Mouse (Mus musculus): ENCODE measurements around the gene Defb35. TPM values are rescaled to one million over a fixed set of nuclear protein-coding genes. Genes with fewer than 3 reads are reported as not detected.
"Not testable (repeated sequence)": the region's sequence is repeated elsewhere in the genome, so short reads cannot be mapped to it uniquely, and the experiment has no call there.

Gene Defb35
- not detected in 2 replicates for polyA plus RNA-seq (2015; fragmentation: Nextera tagmentation; extraction: Ambion mirVana)

DNA sequence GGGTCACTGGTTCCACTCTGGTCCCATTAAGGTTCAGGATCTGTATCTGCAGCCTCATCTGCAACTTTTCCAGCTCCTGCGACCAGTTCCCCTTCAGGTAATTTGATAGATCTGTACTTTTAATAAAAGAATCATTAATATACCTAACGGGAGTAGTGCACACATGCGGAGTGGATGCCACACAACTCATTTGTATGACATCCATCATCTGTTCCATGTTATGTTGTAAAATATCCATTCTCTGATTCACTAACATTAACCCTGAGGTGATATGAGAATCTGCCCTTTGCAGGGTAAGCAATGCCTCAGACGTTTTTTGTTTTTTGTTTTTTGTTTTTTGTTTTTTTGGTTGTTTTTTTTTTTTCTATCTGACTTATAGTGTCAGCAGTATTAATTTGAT is at the start of gene Defb35:
Gene Defb35, plus strand, starts transcription at position 301 of the 400 bp plus-strand sequence.
- not testable (repeated sequence) for H3K4me2 ChIP-seq; H3K9ac ChIP-seq; H3K9me3 ChIP-seq (replicated peaks); H3K27me3 ChIP-seq; ATAC-seq; H3K4me1 ChIP-seq; H3K36me3 ChIP-seq (ENCODE audit: poor library complexity, severe bottlenecking); H3K4me3 ChIP-seq; H3K27ac ChIP-seq
- 92% methylated on average over 4 of the region's 4 CpGs for WGBS

DNA sequence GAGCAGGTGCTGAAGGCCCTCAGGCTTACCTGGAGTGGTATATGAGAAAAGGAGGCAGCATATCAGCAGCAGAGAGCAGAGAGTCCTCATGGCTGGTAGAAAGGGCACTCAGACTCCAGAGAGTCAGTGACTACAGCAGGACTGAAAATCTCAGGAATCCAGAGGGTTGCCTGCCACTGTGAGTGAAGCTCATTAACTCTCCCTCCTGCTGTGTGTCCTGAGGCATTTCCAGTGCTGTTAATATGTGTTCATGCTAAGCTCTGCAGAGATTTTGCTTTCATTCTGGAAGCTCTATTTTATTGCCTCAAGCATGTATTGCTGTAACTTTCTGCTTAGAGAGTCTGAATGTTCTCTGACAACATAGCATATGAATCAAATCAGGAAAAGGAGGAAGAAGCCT is 31.9 kb upstream of the Defb35 start, which contains the start of gene Defb11:
Gene Defb11, minus strand, starts transcription at position 123 of the 400 bp plus-strand sequence.
- not testable (repeated sequence) for H3K9me3 ChIP-seq (replicated peaks); ATAC-seq; H3K36me3 ChIP-seq (ENCODE audit: poor library complexity, severe bottlenecking)

DNA sequence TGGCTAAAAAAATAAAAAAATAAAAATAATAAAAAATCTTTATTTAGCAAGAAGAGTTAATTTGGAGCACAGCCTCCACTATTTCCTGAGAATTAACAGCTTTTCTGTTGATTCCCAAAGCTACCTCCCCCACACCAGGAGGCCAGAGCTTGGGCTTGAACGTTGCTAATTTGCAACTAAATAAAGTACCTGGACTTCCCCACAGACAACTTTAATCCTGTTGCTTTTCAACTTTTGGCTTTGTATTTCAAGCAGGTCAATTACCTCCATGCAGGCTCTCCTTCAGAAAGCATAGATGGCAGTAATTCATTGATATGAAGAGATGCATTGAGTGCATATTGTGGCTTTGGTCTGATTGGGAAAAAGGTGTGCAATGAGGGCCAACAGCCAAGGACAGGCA is 26.2 kb upstream of the Defb35 start:
- H3K27me3 ChIP-seq: no peaks in the 10 kb centered on the region
- no peak overlapping the region for H3K27ac ChIP-seq
- H3K4me2 ChIP-seq: no peak overlapping the region
- no peak for ATAC-seq
- H3K9ac ChIP-seq: no peak overlapping the region
- 5% methylated on average over 1 of the region's 1 CpGs for WGBS
- H3K36me3 ChIP-seq (ENCODE audit: poor library complexity, severe bottlenecking): no peaks in the 10 kb centered on the region
- H3K4me1 ChIP-seq: no peaks in the 10 kb centered on the region
- H3K9me3 ChIP-seq (replicated peaks): no peaks in the 10 kb centered on the region
- no peak overlapping the region for H3K4me3 ChIP-seq

More for the DNA sequence above, 31.9 kb upstream of the Defb35 start, which contains the start of gene Defb11:
- H3K27ac ChIP-seq, H3K4me3 ChIP-seq, H3K4me1 ChIP-seq, H3K4me2 ChIP-seq, H3K9ac ChIP-seq, H3K27me3 ChIP-seq: not testable (repeated sequence)

DNA sequence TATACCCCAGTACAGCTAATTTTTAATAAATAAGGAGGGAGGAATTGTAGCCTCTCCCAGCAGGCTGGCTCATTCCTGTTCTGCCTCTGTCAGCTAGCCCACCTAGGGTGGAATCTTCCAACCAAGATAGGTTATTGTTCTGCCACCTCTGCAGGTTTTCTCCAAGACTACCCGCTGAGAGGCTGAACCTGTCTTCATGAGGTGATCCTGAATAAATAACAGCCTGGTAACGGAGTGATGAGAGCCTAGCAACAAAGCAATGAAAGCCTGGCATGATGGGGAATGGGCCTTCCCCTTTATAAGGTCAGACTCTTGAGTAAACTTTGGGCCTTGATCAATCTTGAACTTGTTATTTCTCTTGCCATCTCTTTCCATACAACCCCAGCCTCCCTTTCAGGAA is 25.6 kb upstream of the Defb35 start:
- H3K9ac ChIP-seq: no peak overlapping the region
- H3K4me3 ChIP-seq: no peak overlapping the region
- H3K27me3 ChIP-seq: no peaks in the 10 kb centered on the region
- H3K27ac ChIP-seq: no peak overlapping the region
- no peak overlapping the region for H3K4me2 ChIP-seq
- ATAC-seq: no peak
- no peaks in the 10 kb centered on the region for H3K36me3 ChIP-seq (ENCODE audit: poor library complexity, severe bottlenecking)
- no peaks in the 10 kb centered on the region for H3K9me3 ChIP-seq (replicated peaks)
- no peaks in the 10 kb centered on the region for H3K4me1 ChIP-seq
- 14% methylated on average over 2 of the region's 2 CpGs for WGBS

DNA sequence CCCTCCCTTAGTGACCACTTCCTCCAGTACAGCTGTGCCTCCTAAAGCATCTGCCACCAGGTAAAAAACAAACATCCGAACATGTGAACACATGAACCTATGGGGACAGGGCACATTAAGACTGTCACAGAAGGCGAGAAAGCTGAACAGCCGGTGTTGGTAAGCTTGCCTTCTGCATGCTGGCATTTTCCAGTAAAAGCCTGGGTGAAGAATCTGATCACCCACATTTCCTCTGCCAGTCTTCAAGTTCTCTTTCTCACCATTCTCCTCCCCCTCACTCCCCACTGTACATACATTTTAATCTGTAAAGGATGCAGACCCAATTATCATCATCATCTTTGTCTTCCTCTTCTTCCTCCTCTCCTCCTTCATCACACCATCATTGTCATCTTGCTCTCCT is 22.5 kb upstream of the Defb35 start:
- Histone ChIP-seq H3K4me1 (no peaks in the 10 kb centered on the region), H3K36me3 (ENCODE audit: poor library complexity, severe bottlenecking) (no peaks in the 10 kb centered on the region), H3K9me3 (replicated peaks) (no peaks in the 10 kb centered on the region; the same call in 1 of the 2 replicates), H3K4me2 (no peak overlapping the region), H3K27ac (no peak overlapping the region), H3K4me3 (no peak overlapping the region), H3K9ac (no peak overlapping the region), H3K27me3 (no peaks in the 10 kb centered on the region)
- no peak for ATAC-seq
- 92% methylated on average over 3 of the region's 3 CpGs for WGBS

DNA sequence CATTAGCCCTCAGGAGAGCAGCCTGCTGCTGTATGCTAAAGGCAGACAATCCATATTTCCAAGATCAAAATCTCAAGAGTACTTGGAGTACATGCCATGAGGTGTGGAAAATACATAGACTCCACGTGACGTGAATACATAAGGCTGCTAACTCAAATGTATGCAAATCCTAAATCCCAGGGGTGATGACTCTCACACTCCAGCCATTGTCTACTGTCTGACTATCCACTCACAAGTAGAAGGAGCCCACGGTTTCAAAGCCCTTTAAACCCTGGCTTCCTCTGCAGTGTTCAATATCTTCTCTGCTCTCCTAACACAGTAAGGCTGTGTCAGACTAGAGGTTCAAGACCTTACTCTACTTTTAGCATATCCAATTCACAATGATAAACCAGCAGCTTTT is 7.4 kb upstream of the Defb35 start:
- ATAC-seq; H3K27ac ChIP-seq; H3K4me3 ChIP-seq; H3K9me3 ChIP-seq (replicated peaks); H3K27me3 ChIP-seq; H3K4me1 ChIP-seq; H3K36me3 ChIP-seq (ENCODE audit: poor library complexity, severe bottlenecking); H3K4me2 ChIP-seq; H3K9ac ChIP-seq: not testable (repeated sequence)
- 76% methylated on average over 3 of the region's 3 CpGs for WGBS

DNA sequence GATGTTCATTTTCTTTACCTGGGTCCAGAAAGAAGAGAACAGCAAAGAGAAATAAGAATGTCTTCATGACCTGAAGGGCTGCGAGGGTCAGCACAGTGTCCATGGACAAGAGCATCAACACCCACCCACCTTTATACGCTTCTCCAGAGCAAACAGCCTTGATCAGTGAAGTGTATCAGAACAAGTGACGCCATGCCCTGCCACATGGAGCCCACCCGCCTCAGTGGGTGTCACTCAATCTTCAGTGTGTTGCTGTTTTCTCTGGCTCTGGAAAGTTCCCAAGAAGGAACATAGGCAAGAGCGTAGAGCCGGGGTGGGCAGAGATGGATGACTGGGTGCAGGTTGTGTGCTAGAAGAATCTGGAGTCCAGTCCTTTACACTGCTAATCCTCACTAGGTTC is 5.5 kb upstream of the Defb35 start, which contains the start of gene Defb15:
Gene Defb15, minus strand, starts transcription at position 101 of the 400 bp plus-strand sequence.
- no peaks in the 10 kb centered on the region for H3K27me3 ChIP-seq
- H3K9ac ChIP-seq: no peak within 1 kb of the TSS
- H3K36me3 ChIP-seq (ENCODE audit: poor library complexity, severe bottlenecking): no peaks in the 10 kb centered on the region
- no peak within 1 kb of the TSS for H3K4me3 ChIP-seq
- H3K4me1 ChIP-seq: no peaks in the 10 kb centered on the region
- no peak for ATAC-seq
- no peak within 1 kb of the TSS for H3K4me2 ChIP-seq
- 94% methylated on average over 6 of the region's 6 CpGs for WGBS
- no peak within 1 kb of the TSS for H3K27ac ChIP-seq
- no peaks in the 10 kb centered on the region for H3K9me3 ChIP-seq (replicated peaks)

DNA sequence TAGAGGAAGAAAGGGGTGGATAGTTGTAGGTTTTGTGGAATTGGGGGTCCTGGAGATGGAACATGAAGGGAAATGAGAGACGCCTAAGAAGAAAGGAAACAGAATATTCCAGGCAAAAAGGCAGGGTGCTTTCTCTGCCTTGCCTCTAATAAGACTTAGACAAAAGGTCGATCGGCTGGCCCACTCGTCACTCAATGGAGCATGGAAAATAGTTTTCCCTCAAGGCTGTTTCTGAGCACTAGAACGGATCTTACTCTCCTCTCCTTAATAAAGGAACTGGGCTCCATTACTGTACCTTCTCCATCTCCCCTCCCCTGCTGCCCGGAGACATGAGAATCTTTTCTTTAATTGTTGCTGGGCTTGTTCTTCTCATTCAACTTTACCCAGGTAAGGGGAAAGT is 8.3 kb downstream of the Defb35 start, which contains the start of gene Defb13:
Gene Defb13, plus strand, starts transcription at position 301 of the 400 bp plus-strand sequence.
- no peak for ATAC-seq
- no peaks in the 10 kb centered on the region for H3K4me1 ChIP-seq
- no peak within 1 kb of the TSS for H3K4me2 ChIP-seq
- no peak within 1 kb of the TSS for H3K9ac ChIP-seq
- H3K4me3 ChIP-seq: no peak within 1 kb of the TSS
- H3K36me3 ChIP-seq (ENCODE audit: poor library complexity, severe bottlenecking): no peaks in the 10 kb centered on the region
- H3K9me3 ChIP-seq (replicated peaks): no peaks in the 10 kb centered on the region
- H3K27ac ChIP-seq: no peak within 1 kb of the TSS
- 79% methylated on average over 6 of the region's 6 CpGs for WGBS
- H3K27me3 ChIP-seq: no peaks in the 10 kb centered on the region

DNA sequence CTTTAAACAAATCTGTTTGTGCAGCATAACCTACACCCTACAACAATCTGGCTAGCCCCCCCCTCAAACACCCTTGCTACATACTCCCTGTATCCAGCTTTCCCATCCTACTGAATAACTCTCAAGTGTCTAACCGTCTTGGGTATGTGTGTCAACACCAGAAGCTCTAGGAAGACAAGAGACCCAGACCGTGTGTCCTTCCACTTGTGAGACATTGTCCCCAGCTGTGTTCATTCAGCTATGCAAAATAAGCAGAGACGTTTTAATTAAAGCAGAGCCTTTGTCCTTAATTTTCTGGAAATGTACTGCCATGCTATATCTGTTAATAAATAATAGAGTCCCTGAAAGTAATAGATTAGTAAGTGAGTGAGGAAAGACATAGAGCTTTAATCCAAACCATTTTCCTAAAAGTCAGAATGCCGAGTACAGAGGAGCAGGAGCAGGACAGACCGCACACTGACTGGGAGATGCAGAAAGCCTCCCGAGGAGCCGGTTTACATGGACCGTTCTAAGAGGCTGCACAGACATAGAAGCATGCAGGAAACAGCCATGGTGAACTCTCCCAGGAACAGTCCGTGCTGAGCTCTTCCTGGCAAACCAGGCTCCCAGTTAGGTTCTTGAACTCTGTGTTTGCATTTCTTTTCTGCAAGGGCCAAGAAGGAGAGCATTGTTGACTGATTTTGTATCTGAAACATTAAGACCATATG is 9.3 kb downstream of the Defb35 start:
- Histone ChIP-seq H3K36me3 (ENCODE audit: poor library complexity, severe bottlenecking) (no peaks in the 10 kb centered on the region), H3K4me2 (no peak overlapping the region), H3K9me3 (replicated peaks) (no peaks in the 10 kb centered on the region), H3K4me3 (no peak overlapping the region), H3K4me1 (no peaks in the 10 kb centered on the region), H3K9ac (no peak overlapping the region), H3K27me3 (no peaks in the 10 kb centered on the region), H3K27ac (no peak overlapping the region)
- 53% methylated on average over 9 of the region's 9 CpGs for WGBS
- ATAC-seq: no peak

DNA sequence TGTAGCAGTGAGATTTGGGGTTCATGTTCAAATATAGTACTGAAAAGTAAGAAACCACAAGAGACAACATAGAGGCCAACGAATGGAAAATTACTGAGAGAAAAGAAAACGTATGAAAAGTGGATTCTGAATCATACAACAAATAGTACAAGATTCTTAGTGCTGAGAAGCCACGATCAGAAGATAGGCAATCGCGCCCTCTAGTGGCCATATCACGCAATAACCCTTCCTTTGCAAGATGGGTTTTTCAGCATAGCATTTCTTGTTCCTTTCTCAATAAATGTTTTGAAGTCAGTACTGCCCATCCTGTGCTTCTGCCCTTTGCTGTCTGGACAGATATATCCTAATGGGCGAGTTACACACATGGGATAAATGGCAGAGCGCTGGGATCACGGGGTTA is 17.2 kb downstream of the Defb35 start:
- WGBS: 10% methylated on average over 9 of the region's 9 CpGs
- 0 out of 2 replicates have a peak, but pooled peaks have one; percentile 38 for ATAC-seq

DNA sequence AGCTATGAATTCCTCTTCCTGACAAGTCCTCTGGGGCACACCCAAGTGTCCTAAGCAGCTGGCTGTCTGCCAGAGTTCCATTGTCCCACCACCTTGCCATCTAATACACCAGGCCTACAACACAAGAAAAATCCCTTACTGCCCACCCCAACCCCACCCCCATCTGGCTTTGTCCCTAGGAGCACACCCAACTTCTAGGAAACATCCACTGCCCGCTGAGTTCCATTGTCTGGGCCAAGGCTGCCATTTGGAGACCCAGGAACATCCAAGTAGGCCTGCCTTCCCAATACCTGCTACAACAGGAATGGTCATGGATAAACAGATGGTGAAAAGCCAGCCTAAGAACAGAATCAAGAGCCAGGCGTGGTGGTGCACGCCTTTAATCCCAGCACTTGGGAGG is 18.2 kb downstream of the Defb35 start:
- 77% methylated on average over 3 of the region's 3 CpGs for WGBS
- no peak for ATAC-seq

More for the DNA sequence above, 17.2 kb downstream of the Defb35 start:
- H3K27me3 ChIP-seq: no peaks in the 10 kb centered on the region
- no peak overlapping the region for H3K4me3 ChIP-seq
- H3K9ac ChIP-seq: no peak overlapping the region
- no peaks in the 10 kb centered on the region for H3K9me3 ChIP-seq (replicated peaks)
- no peak overlapping the region for H3K27ac ChIP-seq
- no peaks in the 10 kb centered on the region for H3K36me3 ChIP-seq (ENCODE audit: poor library complexity, severe bottlenecking)
- no peak overlapping the region for H3K4me2 ChIP-seq
- H3K4me1 ChIP-seq: no peaks in the 10 kb centered on the region

DNA sequence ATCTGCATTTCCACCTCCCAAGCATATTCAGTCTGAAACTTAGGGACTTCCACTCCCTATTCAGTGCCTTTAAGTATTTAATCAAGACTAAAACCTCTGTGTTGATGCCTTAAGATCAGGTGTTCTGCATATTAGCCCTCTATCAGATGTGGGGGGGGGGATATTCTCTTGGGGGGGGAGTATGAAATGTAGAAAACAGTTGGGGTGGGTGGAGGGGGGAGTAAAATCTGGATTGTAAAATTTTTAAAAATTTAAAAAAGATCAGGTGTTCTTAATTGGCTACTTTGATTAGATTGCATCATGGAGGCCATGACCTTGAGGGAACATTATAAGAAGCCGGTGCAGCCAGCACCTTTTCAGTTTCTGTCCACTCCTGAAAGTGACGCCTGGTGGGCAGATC is 20.3 kb downstream of the Defb35 start, which contains the start of gene Fam90a1a:
Gene Fam90a1a, plus strand, starts transcription at position 301 of the 400 bp plus-strand sequence.
- no peak for ATAC-seq
- H3K27me3 ChIP-seq: no peaks in the 10 kb centered on the region
- H3K4me2 ChIP-seq: no peak within 1 kb of the TSS
- H3K4me1 ChIP-seq: no peaks in the 10 kb centered on the region
- no peaks in the 10 kb centered on the region for H3K9me3 ChIP-seq (replicated peaks)
- no peak within 1 kb of the TSS for H3K9ac ChIP-seq
- no peak within 1 kb of the TSS for H3K4me3 ChIP-seq
- no peaks in the 10 kb centered on the region for H3K36me3 ChIP-seq (ENCODE audit: poor library complexity, severe bottlenecking)
- WGBS: 90% methylated on average over 2 of the region's 2 CpGs
- H3K27ac ChIP-seq: no peak within 1 kb of the TSS

More for the DNA sequence above, 18.2 kb downstream of the Defb35 start:
- no peak overlapping the region for H3K4me2 ChIP-seq
- H3K36me3 ChIP-seq (ENCODE audit: poor library complexity, severe bottlenecking): no peaks in the 10 kb centered on the region
- H3K4me1 ChIP-seq: no peaks in the 10 kb centered on the region
- H3K27ac ChIP-seq: no peak overlapping the region
- no peaks in the 10 kb centered on the region for H3K9me3 ChIP-seq (replicated peaks)
- H3K4me3 ChIP-seq: no peak overlapping the region
- no peak overlapping the region for H3K9ac ChIP-seq
- H3K27me3 ChIP-seq: no peaks in the 10 kb centered on the region

DNA sequence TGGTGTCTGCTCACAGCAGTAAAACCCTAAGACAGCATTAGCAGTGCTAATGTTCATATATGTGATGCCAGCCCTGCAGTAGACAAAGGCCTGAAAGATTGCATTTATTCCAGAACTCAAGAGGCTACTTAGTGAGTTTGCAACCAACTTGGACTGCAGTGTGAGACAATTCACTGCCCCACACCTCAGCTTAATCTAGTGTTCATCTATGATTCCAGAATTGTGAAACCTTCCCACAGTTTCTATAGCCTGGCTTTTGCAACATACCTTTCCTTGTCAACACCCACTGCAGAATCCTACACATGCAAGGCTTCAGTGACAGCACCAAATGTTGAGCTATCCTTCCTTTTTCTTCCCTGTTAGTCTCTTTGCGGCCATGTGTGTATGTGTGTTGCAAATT is 28.5 kb downstream of the Defb35 start:
- Histone ChIP-seq H3K4me2 (no peak overlapping the region), H3K4me1 (no peaks in the 10 kb centered on the region), H3K9me3 (replicated peaks) (no peaks in the 10 kb centered on the region), H3K27ac (no peak overlapping the region), H3K9ac (no peak overlapping the region), H3K27me3 (no peaks in the 10 kb centered on the region), H3K36me3 (ENCODE audit: poor library complexity, severe bottlenecking) (no peaks in the 10 kb centered on the region), H3K4me3 (no peak overlapping the region)
- ATAC-seq: no peak
- 83% methylated on average over 1 of the region's 1 CpGs for WGBS
